Mouse (Mus musculus): ENCODE results near the gene Tut1. TPM values are rescaled to one million over a fixed set of nuclear protein-coding genes. Genes with fewer than 3 reads are reported as not detected.

Gene Tut1
- 25.9 and 29.6 TPM in 2 replicates for total RNA-seq (2017)

GRCm38 (mm10) chr19:8953135-8954039, at the start of gene Tut1:
Tut1 (plus strand) TSS chr19:8953847.
- peak; percentile 96 for ATAC-seq (ENCODE audit: extremely low read depth, insufficient number of reproducible peaks, low FRiP score, poor library complexity, severe bottlenecking)

- no peak for ATAC-seq (ENCODE audit: extremely low read depth, insufficient number of reproducible peaks, low FRiP score, poor library complexity, severe bottlenecking)
Observed at GRCm38 (mm10) chr19:8908531-8908930, 45.1 kb upstream of the Tut1 start.

GRCm38 (mm10) chr19:8911810-8912209, 41.8 kb upstream of the Tut1 start:
- ATAC-seq (ENCODE audit: extremely low read depth, insufficient number of reproducible peaks, low FRiP score, poor library complexity, severe bottlenecking): no peak

- no peak for ATAC-seq (ENCODE audit: extremely low read depth, insufficient number of reproducible peaks, low FRiP score, poor library complexity, severe bottlenecking)
Observed at GRCm38 (mm10) chr19:8914212-8914611, 39.4 kb upstream of the Tut1 start.

GRCm38 (mm10) chr19:8919000-8919399, 34.6 kb upstream of the Tut1 start:
- no peak for ATAC-seq (ENCODE audit: extremely low read depth, insufficient number of reproducible peaks, low FRiP score, poor library complexity, severe bottlenecking)

- no peak for ATAC-seq (ENCODE audit: extremely low read depth, insufficient number of reproducible peaks, low FRiP score, poor library complexity, severe bottlenecking)
Observed at GRCm38 (mm10) chr19:8919684-8920072, 34.0 kb upstream of the Tut1 start.

- peak; percentile 88 for ATAC-seq (ENCODE audit: extremely low read depth, insufficient number of reproducible peaks, low FRiP score, poor library complexity, severe bottlenecking)
Observed at GRCm38 (mm10) chr19:8920073-8920736, 33.4 kb upstream of the Tut1 start, which contains the start of gene B3gat3. B3gat3 (plus strand) TSS chr19:8920374.

GRCm38 (mm10) chr19:8920836-8921291, 32.8 kb upstream of the Tut1 start:
- no peak for ATAC-seq (ENCODE audit: extremely low read depth, insufficient number of reproducible peaks, low FRiP score, poor library complexity, severe bottlenecking)

- ATAC-seq (ENCODE audit: extremely low read depth, insufficient number of reproducible peaks, low FRiP score, poor library complexity, severe bottlenecking): no peak
Observed at GRCm38 (mm10) chr19:8921741-8922140, 31.9 kb upstream of the Tut1 start.

GRCm38 (mm10) chr19:8926766-8927165, 26.9 kb upstream of the Tut1 start:
- ATAC-seq (ENCODE audit: extremely low read depth, insufficient number of reproducible peaks, low FRiP score, poor library complexity, severe bottlenecking): no peak

GRCm38 (mm10) chr19:8927891-8928525, 25.6 kb upstream of the Tut1 start:
- no peak for ATAC-seq (ENCODE audit: extremely low read depth, insufficient number of reproducible peaks, low FRiP score, poor library complexity, severe bottlenecking)

GRCm38 (mm10) chr19:8928689-8929223, 24.9 kb upstream of the Tut1 start:
- ATAC-seq (ENCODE audit: extremely low read depth, insufficient number of reproducible peaks, low FRiP score, poor library complexity, severe bottlenecking): no peak

GRCm38 (mm10) chr19:8929224-8930088, 24.2 kb upstream of the Tut1 start, which contains the start of the genes Rom1 and Eml3:
Rom1 (minus strand) TSS chr19:8929356.
Eml3 (plus strand) TSS chr19:8929552.
- peak; percentile 70 for ATAC-seq (ENCODE audit: extremely low read depth, insufficient number of reproducible peaks, low FRiP score, poor library complexity, severe bottlenecking)

GRCm38 (mm10) chr19:8930117-8930516, 23.5 kb upstream of the Tut1 start:
- ATAC-seq (ENCODE audit: extremely low read depth, insufficient number of reproducible peaks, low FRiP score, poor library complexity, severe bottlenecking): no peak

- ATAC-seq (ENCODE audit: extremely low read depth, insufficient number of reproducible peaks, low FRiP score, poor library complexity, severe bottlenecking): no peak
Observed at GRCm38 (mm10) chr19:8930771-8931170, 22.9 kb upstream of the Tut1 start.

GRCm38 (mm10) chr19:8936736-8937135, 16.9 kb upstream of the Tut1 start:
- ATAC-seq (ENCODE audit: extremely low read depth, insufficient number of reproducible peaks, low FRiP score, poor library complexity, severe bottlenecking): no peak

GRCm38 (mm10) chr19:8940526-8941133, 13.0 kb upstream of the Tut1 start:
- no peak for ATAC-seq (ENCODE audit: extremely low read depth, insufficient number of reproducible peaks, low FRiP score, poor library complexity, severe bottlenecking)

- no peak for ATAC-seq (ENCODE audit: extremely low read depth, insufficient number of reproducible peaks, low FRiP score, poor library complexity, severe bottlenecking)
Observed at GRCm38 (mm10) chr19:8941136-8941514, 12.5 kb upstream of the Tut1 start.

All from neutrophil, adult 5-6 weeks (primary cell).